Mouse (Mus musculus) heart, postnatal 25 days (tissue): ENCODE results near the gene Tmem18. TPM values are rescaled to one million over a fixed set of nuclear protein-coding genes. Genes with fewer than 3 reads are reported as not detected.

Experiments used
- microRNA-seq: library from miRNA; unstranded; fragments of <30 nt; microRNA quantifications from one replicate; pipeline ENCODE4 v1.2.0, GENCODE M21; 2022
- total RNA-seq, 2 experiments: library from RNA; stranded (reverse); gene quantifications; 2 replicates each; pipeline ENCODE4 v1.2.3; 2021

Gene Tmem18
- total RNA-seq, 2 experiments from 2014 or later = 10.4 to 10.8 TPM

Small RNAs within 50 kb of the gene (microRNA-seq; reads per million reads assigned to microRNA genes)
- gene Gm25243 = not detected

Other genes starting within 250 kb of the Tmem18 start
- under 1 TPM; 0.16 to 0.75 TPM for gene Sntg2, start 211.1 kb upstream of the Tmem18 start, total RNA-seq